Mouse (Mus musculus) lung, postnatal 36 days (tissue): ENCODE measurements around the gene Rimbp2.
"Not testable (repeated sequence)": the region's sequence is repeated elsewhere in the genome, so short reads cannot be mapped to it uniquely, and the experiment has no call there.

ENCODE experiments used
- DNase-seq: peaks from one replicate; pipeline ENCODE4 v3.0.0; 2022; ENCODE audit warnings: mixed read lengths

Gene Rimbp2

DNA sequence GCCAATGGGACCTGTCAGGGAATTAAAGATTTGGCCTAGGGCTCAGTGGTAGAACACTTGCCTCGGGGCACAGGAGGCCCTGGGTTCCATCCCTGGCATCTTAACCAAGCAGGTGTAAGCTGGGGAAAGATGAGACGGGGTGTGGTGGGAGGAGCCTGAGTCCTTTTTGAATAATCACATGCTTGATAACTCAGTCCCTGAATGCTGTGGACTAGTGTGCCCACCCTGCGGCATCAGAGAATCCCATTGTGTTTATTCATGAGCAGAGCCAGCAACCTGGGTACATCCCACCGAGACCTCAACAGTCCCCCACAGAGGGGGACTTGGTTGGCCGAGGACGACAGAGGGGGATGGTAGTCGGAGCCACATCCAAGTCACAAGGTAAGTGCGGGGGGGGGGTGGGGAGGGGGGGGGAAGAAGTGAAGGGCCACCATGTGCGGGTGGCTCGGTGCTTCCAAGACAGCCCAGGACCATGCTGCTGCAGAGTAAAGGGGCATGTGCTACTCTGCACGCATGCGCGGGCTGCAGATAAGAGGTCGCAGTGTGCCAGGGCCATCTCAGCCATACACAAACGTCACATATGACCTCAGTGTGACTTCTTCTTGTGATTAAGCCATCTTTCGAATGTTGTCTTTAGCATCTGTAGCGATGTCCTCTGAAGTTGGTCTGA lies 214.0 kb downstream of the Rimbp2 start:
- DNase-seq: no peak

DNA sequence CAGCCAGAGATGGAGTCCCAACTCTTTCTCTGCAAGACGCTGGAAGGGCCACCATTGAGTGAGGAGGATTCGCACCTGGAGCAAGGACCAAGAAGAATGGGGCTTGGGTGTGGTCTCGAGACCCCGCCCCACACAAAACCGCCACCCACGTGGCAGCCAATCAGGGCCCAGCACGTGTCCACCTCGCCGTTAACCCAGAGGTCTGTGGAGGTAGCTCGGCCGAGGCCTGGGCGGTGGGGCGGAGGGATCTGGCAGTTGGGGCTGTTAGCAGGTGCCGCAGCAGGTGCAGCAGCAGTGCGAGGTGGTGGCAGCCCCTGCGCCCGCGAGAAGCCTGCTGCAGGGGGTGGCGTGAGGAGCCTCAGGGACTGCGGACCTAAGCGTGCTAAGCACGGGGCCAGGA lies 217.4 kb downstream of the Rimbp2 start:
- no peak for DNase-seq

DNA sequence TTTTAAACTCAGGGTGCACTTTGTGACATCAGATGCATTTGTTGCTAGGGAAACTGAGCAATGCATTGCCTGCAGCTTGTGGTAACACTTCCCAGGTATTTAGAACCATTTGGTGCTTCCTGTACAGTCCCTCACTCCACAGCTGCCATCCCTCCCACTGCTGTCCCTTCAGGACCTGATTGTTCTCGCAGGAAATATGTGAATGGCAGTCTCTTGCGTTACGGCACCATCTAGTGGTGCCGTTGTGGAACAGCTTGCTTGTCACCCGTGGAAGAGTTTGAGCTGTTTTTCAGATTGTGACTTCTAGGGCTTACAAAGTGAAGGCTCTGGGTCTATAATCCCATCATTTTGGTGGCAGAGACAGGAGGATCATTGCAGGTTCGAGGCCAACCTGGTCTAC lies 219.3 kb downstream of the Rimbp2 start:
- peak; percentile 27 for DNase-seq

DNA sequence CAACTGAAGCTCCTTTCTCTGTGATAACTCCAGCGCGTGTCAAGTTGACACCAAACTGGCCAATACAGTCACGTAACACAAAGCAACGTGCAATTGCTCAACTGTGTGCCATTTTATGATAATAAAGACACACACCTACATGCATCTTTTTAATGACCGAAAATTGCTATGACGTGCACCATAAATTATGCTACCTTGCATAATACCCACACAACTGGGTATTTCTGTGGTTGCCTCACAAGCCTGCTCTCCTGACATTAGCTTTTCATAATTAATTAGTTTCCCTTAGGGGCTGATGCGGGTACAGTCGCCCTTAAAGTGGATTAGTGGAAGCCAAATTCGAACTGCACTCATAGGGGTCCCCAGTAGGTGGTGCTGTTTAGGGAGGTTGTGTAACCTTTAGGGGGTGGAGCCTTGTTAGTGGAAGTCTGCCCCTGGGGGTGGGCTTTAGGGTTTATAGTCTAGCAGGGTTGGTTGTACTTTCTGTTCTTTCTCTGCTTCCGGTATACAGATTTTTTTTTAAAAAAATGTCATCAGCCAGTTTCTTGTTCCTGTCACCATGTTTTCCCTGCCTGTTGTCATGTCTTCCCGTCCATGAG lies 220.8 kb downstream of the Rimbp2 start:
- peak; percentile 6 for DNase-seq

DNA sequence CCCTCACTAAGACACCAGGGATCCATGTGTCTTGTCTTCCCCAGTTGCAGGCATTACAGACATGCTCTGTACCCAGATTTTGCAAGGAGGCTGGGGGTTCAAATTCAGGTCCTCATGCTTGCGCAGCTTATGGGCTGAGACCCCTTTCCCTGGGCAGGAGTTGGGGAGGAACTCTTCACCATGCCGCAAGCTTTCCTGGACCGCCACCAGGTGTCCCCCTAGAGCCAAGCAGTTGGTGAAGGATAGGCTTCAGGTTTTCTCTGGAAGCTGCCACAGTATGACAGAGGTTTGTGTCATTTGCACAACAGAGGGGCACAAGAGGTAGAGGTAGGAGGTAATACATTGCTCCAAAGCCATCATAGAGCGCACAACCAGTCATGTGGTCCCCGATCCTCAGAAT lies 222.7 kb downstream of the Rimbp2 start:
- DNase-seq: no peak

DNA sequence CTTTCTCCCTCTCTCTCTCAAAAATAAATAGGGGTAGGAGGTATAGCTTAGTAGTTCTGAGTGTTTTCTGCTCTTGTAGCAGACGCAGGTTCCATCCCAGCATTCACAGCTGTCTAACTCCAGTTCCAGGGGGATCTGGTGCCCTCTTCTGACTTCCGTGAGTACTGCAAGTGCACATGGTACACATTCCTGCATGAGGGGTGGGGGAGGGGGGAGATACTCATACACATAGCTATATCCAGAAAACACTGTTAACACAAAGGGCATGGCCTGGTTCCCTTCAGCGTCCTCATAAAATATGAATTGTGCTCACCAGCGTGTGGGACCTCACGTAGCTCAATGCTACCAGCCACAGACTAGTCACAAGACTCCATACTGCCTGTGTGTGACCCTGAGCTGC lies 223.9 kb downstream of the Rimbp2 start:
- no peak for DNase-seq

DNA sequence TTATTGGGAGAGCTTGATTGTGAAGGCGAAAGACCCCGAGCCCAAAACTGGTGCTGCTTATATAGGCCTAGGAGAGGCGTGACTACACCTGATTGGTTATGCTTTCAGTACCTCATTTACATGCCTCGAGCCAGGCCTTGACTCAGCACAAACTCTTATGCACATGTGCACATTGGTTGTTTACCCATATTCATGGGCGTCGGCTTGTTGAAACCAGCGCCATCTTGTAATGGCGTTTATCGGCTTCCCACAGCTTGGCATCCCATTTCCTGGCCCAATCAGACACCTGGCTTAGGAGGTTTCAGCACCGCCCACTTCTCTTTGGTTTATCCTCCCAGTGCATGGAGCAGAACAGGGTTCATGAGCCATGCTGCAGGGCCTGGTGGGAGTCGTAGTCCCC lies 232.8 kb downstream of the Rimbp2 start:
- not testable (repeated sequence) for DNase-seq

DNA sequence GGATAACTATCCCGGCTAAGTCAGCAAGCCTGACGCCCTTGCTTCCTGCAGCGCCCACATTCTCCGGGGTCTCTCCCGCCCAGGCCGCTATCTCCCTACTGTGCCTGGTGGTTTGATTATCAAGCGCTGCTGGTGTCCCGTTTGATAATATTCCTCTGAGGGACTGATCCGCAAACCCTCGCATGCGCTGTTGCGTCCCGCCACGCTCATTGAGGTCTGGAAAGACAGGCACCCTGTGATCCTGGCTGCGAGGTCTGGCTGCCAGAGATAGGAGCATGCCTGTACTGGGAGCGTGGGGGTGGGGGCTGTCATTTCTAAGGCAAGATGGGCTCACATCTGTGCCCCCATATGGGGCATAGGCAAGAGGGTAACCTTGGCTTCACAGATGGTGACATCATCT lies 238.1 kb downstream of the Rimbp2 start:
- DNase-seq: no peak

DNA sequence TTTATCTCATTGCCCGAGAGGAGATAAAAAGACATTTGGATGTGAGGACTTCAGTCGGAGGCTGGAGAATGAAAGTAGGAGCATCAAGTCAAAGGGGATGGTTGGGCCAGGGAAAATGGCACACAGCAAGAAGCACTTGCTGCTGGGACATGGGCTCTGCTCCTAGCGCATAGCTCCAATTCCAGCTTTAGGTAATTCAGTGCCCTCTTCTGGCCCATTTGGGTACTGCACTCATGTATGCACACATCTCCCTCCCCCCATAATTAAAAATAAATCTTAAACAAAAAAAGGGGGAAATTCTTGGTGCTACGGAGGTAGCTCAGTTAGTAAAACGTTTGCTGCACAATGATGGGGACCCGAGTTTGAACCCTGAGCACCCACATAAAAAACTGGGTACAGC lies 241.4 kb downstream of the Rimbp2 start:
- DNase-seq: peak; percentile 21

DNA sequence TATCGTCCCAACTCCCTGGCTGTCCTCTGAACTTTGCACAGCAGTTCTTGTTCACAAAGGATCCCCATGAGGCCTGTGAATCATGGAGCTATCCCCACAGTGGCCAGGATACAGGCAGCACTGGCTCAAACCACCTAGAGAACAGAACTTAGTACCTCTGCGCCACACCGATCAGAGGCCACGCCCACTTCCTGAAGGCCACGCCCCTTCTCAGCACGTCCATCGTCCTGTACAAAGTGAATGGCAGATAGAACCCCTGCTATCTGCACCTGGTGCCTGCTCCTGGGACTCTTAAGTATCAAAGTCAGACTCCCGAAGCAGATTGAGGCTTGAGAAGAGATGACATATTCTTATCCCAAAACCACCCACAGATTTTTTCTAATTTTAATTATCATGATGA lies 242.7 kb downstream of the Rimbp2 start:
- no peak for DNase-seq

DNA sequence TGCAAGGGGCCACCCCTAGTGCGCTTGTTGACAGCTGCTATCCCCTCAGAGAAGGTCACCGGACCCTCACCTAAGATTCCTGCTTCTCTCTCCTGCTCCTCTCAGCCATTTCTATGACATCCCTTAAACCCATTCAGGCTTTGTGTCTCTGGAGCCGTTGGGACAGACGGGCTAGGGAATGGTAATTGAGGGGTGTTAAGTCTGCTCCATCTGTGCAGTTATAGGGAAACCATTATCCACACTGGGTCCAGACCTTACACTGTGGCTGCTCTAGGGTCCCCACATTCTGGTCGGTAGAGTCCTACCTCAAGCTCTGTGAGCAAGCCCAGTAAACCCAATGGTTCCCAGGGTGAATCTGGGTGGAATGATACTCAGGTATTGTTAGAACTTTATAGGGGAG lies 244.4 kb downstream of the Rimbp2 start:
- DNase-seq: no peak
